Mouse (Mus musculus): ENCODE measurements around the gene Gm4559.
A peak's percentile ranks its signal among the peaks of the same experiment; 100 is the strongest.
"Not testable (repeated sequence)": the region's sequence is repeated elsewhere in the genome, so short reads cannot be mapped to it uniquely, and the experiment has no call there.

Gene Gm4559

GRCm38 (mm10) chr7:142274263-142274662 lies at the start of gene Gm4559:
Gene Gm4559, minus strand, starts transcription at chr7:142274363.
- not testable (repeated sequence) for DNase-seq (ENCODE audit: low spot score)

DNA sequence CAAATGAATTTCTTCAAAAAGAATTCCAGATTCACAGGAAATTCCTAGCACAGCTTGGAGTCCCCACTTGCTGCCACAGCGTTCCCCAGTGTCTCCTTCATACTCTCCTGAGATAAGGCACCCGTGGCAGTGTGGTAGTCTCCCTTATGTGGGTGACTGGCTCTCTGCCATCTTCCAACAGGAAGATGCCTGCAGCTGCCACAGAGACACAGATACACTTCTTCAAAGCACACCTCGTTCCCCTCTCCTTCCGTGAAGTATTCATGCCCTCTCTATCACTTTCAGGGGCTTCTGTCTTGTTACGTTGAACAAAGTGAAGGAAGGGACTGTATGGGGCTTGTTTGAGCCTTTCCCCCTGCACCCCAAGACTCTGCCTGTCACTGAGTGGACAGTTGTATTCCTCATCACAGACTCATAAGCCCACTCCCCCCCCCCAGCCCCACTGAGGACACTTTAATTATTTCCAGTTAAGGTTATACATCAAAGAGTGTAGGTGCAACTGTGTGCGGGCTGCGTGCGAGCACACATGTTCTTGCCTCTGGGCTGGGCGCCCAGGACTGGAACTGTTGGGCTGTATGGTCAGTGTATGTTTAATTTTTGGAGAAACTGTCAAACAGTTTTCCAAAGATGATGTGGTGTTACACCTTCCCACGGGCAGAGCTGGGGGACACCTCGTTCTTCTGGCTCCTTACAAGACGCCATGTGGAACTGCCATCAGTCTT lies 49.4 kb upstream of the Gm4559 start:
- DNase-seq (ENCODE audit: low spot score): no peak

DNA sequence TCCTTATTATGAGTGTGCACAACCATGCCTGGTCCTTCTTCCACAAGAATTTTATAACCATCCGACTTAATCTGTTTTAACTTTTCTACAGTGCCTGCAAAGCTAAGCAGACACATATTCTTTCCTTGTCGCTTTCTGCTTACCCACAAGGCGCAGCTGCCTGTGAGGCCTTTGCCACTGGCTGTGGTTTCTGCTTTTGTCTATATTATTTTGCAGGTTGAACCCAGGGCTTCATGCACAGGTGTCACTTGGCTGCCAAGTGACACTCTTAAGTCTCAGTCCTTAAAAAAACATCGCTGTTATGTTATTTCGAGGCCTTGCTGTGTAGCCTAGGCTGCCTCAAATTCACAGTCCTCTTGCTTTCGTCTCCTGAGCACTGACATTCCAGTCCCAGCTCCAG lies 48.5 kb upstream of the Gm4559 start:
- no peak for DNase-seq (ENCODE audit: low spot score)

DNA sequence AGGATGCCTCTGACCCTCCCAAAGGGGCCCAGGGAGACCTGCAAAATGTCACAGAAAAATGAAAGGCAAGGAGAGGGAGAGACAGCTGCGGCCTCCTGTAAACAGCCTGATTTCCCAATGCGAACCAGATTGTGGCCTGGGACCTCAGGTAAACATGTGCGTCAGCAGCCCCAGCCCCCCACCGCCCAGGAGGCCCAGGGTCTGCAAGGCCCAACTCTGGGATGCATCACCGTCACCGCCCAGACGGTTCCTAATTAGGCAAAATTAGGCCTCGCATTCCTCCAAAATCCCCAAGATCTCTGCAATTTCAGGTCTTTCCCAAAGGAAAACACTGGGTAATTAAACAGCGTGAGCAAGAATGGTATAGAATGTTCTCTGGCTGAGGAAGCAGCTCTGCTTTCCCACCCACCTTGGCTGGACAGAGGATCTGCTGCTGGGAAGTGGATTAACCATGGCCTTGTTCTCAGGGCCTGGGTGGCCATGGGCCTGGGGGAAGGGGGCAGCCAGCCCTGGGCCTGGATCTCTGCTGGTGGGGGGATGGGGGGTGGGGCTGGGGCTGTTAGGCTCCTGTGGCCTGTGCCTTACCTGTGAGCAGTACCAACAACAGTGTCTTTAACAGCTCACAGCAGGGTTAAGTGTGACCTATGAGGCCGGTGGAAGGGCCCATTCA lies 47.6 kb upstream of the Gm4559 start:
- DNase-seq (ENCODE audit: low spot score): not testable (repeated sequence)

GRCm38 (mm10) chr7:142320906-142321305 lies 46.7 kb upstream of the Gm4559 start:
- DNase-seq (ENCODE audit: low spot score): no peak

GRCm38 (mm10) chr7:142319124-142319523 lies 45.0 kb upstream of the Gm4559 start:
- no peak for DNase-seq (ENCODE audit: low spot score)

GRCm38 (mm10) chr7:142317216-142317615 lies 43.1 kb upstream of the Gm4559 start:
- DNase-seq (ENCODE audit: low spot score): no peak

DNA sequence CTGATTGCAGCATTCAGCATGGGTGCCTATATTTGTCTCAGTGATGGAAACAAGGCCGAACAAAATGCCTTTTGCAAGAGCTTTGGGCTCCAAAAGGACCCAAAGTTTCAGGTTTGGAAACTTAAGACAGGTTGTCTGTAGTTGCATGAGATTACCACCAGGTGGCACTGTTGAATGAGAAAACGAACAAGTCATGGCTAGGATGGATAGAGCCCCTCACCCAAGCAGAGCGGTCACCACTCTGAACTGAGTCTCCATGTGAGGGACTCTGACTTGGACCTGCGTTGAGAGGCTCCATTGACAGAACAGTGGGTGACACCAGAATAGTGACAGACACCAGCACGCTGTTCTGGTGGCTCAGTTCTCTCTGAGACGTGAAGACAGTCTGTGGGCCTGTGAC lies 42.4 kb upstream of the Gm4559 start:
- peak; percentile 36 for DNase-seq (ENCODE audit: low spot score)

- DNase-seq (ENCODE audit: low spot score): no peak
Observed at GRCm38 (mm10) chr7:142314600-142315285, 40.6 kb upstream of the Gm4559 start.

DNA sequence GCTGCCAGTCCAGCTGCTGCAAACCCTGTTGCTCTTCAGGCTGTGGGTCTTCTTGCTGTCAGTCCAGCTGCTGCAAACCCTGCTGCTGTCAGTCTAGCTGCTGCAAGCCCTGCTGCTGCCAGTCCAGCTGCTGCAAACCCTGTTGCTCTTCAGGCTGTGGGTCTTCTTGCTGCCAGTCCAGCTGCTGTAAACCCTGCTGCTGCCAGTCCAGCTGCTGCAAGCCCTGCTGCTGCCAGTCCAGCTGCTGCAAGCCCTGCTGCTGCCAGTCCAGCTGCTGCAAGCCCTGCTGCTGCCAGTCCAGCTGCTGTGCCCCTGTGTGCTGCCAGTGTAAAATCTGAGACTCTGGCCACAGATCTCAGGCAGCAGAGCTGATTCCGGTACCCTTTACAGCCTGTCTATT lies 29.8 kb upstream of the Gm4559 start:
- DNase-seq (ENCODE audit: low spot score): not testable (repeated sequence)

DNA sequence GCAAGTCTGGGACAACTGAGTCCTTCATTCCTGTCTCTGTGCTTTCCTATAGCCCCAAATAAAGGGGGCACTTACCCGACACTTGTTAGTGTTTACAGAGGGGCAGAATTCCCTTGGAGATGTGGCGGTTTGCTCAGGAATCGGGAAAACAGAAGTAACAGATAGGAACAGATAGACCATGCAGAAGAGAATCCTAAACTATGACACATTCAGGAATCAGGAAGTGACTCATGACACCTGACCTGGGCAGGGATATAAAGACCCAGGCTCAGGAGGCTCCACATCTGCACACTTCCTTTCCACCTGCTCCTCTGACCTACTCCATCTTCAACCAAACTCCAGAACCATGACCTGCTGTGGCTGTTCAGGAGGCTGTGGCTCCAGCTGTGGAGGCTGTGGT lies 29.1 kb upstream of the Gm4559 start, which contains the start of gene Krtap5-4:
Krtap5-4 (plus strand) TSS at position 301 of the 400 bp plus-strand sequence.
- no peak for DNase-seq (ENCODE audit: low spot score)

DNA sequence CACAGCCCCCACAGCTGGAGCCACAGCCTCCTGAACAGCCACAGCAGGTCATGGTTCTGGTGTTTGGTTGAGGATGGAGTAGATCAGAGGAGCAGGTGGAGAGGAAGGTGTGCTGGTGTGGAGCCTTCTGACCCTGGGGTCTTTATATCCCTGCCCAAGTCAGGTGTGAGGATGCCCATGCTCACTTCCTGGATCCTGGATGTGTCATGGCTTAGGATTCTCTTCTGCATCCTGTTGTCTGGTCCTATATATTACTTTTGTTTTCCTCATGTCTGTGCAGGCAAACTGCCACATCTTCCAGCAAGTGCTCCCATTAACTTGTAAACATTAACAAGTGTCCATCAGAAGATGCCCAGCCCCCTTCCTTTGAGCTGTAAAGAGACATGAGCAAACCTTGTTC lies 22.9 kb upstream of the Gm4559 start, which contains the start of gene Krtap5-1:
Krtap5-1 (minus strand) TSS at position 101 of the 400 bp plus-strand sequence.
- not testable (repeated sequence) for DNase-seq (ENCODE audit: low spot score)

GRCm38 (mm10) chr7:142296108-142296507 lies 21.9 kb upstream of the Gm4559 start:
- DNase-seq (ENCODE audit: low spot score): not testable (repeated sequence)

- no peak for DNase-seq (ENCODE audit: low spot score)
Observed at GRCm38 (mm10) chr7:142295418-142295817, 21.3 kb upstream of the Gm4559 start.

DNA sequence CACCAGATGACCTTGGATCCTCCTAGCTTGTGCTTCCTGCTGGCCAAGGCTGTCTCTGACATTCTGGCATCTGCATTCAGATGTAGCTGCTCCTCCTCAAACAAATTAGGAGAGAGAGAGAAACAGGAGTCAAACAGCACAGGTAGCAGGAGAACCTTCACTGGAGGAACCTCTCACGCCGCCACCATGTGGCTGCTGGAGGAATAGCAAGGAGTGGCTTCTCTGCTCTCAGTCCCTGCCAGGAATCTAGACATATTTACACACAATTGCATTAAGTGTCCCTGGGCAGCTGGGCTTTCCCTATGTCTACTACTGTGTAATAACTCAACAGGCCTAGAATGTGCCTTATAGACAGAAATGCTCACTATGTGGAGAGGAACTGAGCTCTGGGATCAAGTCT lies 19.7 kb upstream of the Gm4559 start:
- DNase-seq (ENCODE audit: low spot score): peak; percentile 12

- DNase-seq (ENCODE audit: low spot score): not testable (repeated sequence)
Observed at GRCm38 (mm10) chr7:142285910-142286612, 11.9 kb upstream of the Gm4559 start.

DNA sequence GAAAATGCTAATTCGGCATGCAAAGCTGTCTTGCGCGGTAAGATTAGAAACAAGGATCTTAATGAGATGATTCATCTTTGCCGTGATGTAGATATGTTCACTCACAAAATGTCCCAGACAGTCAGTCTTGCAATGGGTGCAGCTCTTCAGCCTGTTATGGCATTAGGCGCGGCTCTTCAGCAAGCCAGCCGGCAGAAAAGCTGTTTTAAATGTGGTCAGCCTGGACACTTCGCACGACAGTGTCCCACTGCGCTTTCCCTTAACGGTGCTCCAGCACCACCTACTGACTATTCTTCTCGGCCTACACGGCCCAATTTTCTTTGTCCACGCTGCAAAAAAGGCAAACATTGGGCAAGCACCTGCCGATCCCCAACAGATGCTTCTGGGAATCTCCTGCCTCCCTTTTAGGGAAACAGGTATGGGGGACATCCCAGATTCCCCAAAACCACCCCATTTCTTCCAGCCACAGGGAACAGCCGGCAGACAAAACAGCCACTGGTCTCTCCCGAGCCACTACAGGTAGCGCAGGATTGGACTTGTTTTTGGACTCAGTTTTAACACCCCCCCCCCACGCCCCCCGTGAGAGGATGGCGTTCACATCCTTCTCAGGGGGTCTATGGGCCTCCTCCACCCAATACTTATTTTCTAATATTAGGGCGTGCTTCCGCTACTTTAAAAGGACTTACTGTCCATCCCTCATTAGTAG lies 11.1 kb upstream of the Gm4559 start:
- no peak for DNase-seq (ENCODE audit: low spot score)

DNA sequence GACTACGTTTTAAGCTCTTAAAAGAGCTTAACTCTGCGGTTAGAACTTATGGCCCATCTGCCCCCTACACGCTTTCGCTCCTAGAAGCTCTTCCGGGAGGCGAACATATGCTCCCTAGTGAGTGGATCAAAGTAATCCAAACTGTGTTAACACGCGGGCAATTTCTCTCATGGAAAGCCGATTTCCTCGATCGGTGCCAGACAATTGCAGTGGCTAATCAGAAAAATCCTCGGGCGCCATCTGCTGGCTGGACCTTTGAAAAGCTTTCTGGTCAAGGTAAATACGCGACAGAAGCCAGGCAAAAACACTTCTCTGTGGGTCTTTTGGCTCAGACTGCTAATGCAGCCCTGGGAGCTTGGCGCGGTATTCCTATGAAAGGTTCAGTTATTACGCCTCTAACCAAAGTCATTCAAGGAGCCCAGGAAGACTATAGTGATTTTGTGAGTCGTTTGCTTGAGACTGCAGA lies 10.5 kb upstream of the Gm4559 start:
- DNase-seq (ENCODE audit: low spot score): peak; percentile 88

DNA sequence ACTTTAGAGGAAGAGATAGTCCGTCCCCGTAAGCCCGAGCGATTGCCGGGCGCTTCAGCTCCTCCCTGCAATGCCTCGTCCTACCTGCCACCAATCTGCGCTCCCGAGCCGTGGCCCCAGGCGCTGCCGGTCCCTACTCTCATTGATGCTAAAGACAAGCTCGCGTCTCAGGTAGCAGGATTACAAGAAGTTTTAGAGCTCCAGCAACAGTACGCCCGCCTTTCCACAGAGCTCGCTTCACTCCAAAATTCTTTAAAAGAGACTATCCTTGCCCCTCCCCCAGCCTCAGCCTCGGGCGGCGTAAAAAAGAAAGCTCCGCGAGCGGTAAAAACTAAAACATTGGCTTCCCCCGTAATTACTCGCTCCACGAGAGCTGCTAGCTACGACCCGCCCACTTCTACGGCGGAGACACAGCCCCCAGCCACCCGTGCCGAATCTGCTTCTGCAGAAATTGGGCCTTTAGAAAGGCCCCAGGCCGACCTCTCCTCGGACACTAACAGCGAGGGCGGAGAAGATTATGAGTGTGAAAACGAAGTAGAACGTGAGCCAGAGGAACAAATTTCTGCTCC lies 9.9 kb upstream of the Gm4559 start:
- peak; percentile 3 for DNase-seq (ENCODE audit: low spot score)

- not testable (repeated sequence) for DNase-seq (ENCODE audit: low spot score)
Observed at GRCm38 (mm10) chr7:142282847-142283246, 8.7 kb upstream of the Gm4559 start.

DNA sequence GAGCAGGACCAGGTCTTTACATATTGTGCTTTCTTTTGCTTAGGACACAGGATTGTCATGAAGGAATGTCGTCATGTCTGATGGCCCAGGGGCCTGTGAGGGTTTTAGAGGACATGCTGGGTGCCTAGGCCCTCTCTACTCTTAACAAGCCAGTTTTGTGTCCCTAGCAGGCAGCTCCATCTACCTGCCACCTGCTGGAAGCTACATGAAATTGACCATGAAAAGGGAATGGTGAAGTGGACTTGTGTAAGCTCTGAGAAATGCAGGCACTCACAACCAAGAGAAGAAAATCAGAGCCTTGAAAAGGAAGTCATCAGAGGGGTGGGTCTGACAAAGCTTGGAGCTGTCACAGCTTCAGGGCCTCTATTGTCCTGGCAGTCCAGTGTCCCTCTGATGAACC lies 5.1 kb upstream of the Gm4559 start:
- DNase-seq (ENCODE audit: low spot score): not testable (repeated sequence)
